Mouse (Mus musculus) heart, embryonic 14.5 days (tissue): ENCODE measurements around the gene Gcnt2. TPM values are rescaled to one million over a fixed set of nuclear protein-coding genes. Genes with fewer than 3 reads are reported as not detected.

Source experiments
- ATAC-seq: fragments of 200-750 bp; cut with Nextera tagmentation; 2 replicates; pipeline ENCODE4 v1.8.0; 2017; ENCODE audit warnings: low read depth, moderate TSS enrichment; ENCODE audit not compliant: insufficient number of reproducible peaks, insufficient read depth, low FRiP score
- H3K27ac ChIP-seq, 2 experiments: fragments of 200-500 bp in 1 of 2; fragments of 300-500 bp in 1 of 2; sonication (generic) in 1 of 2; replicated peaks in 1 of 2; 2 replicates each; pipeline ENCODE4 v1.5.1; 2012 to 2014; ENCODE audit warnings: low read depth in 2 of 2, low read length in 2 of 2, control low read depth in 1 of 2, mild to moderate bottlenecking in 1 of 2, mixed read lengths in 1 of 2; ENCODE audit not compliant: control insufficient read depth in 1 of 2, insufficient read depth in 1 of 2
- H3K27me3 ChIP-seq: fragments of 300-500 bp; sonication (generic); 2 replicates; pipeline ENCODE4 v1.6.1; 2014; ENCODE audit warnings: mild to moderate bottlenecking, low read length, control low read depth; ENCODE audit not compliant: control insufficient read depth, insufficient read depth
- H3K36me3 ChIP-seq: fragments of 300-500 bp; sonication (generic); 2 replicates; pipeline ENCODE4 v1.6.1; 2014; ENCODE audit warnings: mild to moderate bottlenecking, control low read depth, low read length, mixed read lengths; ENCODE audit not compliant: control insufficient read depth, insufficient read depth
- H3K4me1 ChIP-seq, 2 experiments: fragments of 200-500 bp in 1 of 2; fragments of 300-500 bp in 1 of 2; sonication (generic) in 1 of 2; 2 replicates each; pipeline ENCODE4 v1.6.1; 2012 to 2014; ENCODE audit warnings: low read length in 2 of 2, control low read depth in 1 of 2, mixed read lengths in 1 of 2; ENCODE audit not compliant: control insufficient read depth in 2 of 2, insufficient read depth in 2 of 2
- H3K4me2 ChIP-seq: fragments of 300-500 bp; sonication (generic); 2 replicates; pipeline ENCODE4 v1.6.1; 2014; ENCODE audit warnings: mild to moderate bottlenecking, low read length
- H3K4me3 ChIP-seq, 2 experiments: fragments of 200-500 bp in 1 of 2; fragments of 300-500 bp in 1 of 2; sonication (generic) in 1 of 2; 2 replicates each; pipeline ENCODE4 v1.5.1; 2012 to 2014; ENCODE audit warnings: low read length in 2 of 2, mild to moderate bottlenecking in 2 of 2, control low read depth in 1 of 2, low read depth in 1 of 2, moderate library complexity in 1 of 2; ENCODE audit not compliant: control insufficient read depth in 1 of 2, insufficient read depth in 1 of 2
- H3K9ac ChIP-seq: fragments of 300-500 bp; sonication (generic); 2 replicates; pipeline ENCODE4 v1.6.1; 2014; ENCODE audit warnings: mild to moderate bottlenecking, low read length
- H3K9me3 ChIP-seq: fragments of 300-500 bp; sonication (generic); 2 replicates; pipeline ENCODE4 v1.6.1; 2016; ENCODE audit warnings: low read length, control low read depth; ENCODE audit not compliant: control insufficient read depth
- WGBS: fragments of 180-500 bp; shearing (Covaris S2); extraction: QIAGEN DNeasy Blood & Tissue Kit; methylation state at CpG from one replicate; pipeline ENCODE4 v1.1.7; 2014; 5-methylcytosine and 5-hydroxymethylcytosine counted together
- polyA plus RNA-seq: library from polyadenylated mRNA; unstranded; fragments of >200 nt; fragmentation: Nextera tagmentation; extraction: Ambion mirVana; gene quantifications from 2 replicates; pipeline ENCODE4 v1.2.1, GENCODE M21; 2014

The Gcnt2 gene
- polyA plus RNA-seq, 1 experiment from 2014 or later: 4.8 TPM

DNA sequence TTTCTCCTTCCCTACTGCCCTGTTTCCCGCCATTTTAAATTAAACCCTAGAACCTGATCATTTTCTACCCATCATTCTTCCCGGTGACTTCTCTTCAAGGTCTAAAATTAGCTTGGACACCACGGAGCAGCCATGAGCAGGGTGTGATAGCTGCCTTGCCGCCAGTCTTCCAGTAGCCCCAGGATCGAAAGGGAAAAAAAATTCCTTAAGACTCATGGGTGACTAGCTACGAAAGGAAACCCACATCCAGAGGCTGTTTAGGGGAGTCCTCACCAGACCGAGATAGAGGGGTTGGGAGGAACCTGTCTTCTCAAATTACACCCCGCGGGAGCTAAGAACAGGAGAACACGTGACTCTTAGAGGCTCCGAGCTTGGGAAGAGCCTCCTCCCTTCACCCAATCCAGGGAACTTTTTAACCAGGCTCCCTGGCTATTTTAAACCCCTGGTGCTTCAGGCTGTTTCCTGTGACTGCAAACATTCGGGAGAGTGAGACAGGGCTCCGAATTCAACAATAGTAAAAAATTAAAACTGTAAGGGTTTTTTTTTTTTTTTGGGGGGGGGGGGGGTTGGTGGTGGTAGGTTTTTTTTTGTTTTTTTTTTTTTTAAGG is 5.0 kb upstream of the Gcnt2 start:
- peak; percentile 90 for ATAC-seq
- WGBS: under 1% methylated on average over 13 of the region's 13 CpGs
- H3K4me1 ChIP-seq: peaks cover 5 to 7% of the 10 kb centered on the region in 2 experiments
- no peaks in the 10 kb centered on the region for H3K27me3 ChIP-seq
- H3K9ac ChIP-seq: peak overlapping the region; percentile 61
- no peaks in the 10 kb centered on the region for H3K36me3 ChIP-seq
- H3K27ac ChIP-seq: peak overlapping the region; percentile 84 to 96
- peak overlapping the region; percentile 45 to 56 for H3K4me3 ChIP-seq
- peak overlapping the region; percentile 64 for H3K4me2 ChIP-seq
- H3K9me3 ChIP-seq: no peaks in the 10 kb centered on the region

DNA sequence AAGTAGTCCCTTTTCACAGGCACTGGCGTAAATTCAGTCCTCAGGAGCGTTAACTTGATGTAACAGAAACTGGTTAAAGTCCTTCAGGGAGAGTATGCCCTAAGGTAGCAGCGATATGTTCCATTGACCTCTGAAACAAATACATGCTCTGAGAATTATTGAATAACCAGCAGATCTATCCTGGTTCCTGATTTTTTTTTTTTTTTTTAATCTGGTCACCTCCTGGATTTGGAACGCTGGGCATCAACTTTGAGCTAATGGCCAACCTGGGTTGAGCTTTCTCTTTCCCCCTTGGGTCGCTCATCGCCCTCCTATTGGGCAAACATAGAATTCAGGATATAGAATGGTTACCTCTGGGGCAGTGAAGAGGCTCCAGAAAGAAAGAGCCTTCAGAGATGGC is 4.3 kb upstream of the Gcnt2 start:
- Histone ChIP-seq H3K4me1 (peaks cover 7 to 9% of the 10 kb centered on the region in 2 experiments), H3K27ac (peak overlapping the region; percentile 65 to 84), H3K9ac (peak overlapping the region; percentile 61; the same call in 1 of the 2 replicates), H3K4me2 (peak overlapping the region; percentile 64), H3K9me3 (no peaks in the 10 kb centered on the region), H3K4me3 (peak overlapping the region in 1 of 2 experiments; percentile 45; a peak in 3 of 4 replicates), H3K27me3 (no peaks in the 10 kb centered on the region), H3K36me3 (no peaks in the 10 kb centered on the region)
- no peak for ATAC-seq
- 71% methylated on average over 6 of the region's 6 CpGs for WGBS

DNA sequence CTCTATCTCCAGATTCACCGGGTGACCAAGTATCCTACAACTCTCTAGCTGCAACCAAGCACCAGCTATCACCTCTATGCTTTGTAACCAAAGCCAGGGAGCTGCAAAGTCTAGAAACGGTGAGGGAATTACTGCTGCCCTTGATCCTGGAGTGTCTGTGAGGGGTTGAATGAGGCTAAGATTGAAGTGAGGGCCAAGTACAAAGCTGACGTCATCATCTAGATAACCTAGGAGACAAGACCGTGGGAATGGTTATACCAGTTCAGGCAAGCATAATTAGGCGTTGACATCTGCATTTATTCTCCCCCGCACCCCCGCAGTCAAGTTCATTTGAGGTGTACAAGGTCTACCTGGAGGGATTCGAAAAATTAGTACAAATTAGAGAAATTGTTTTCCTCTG is 2.8 kb upstream of the Gcnt2 start:
- H3K36me3 ChIP-seq: no peaks in the 10 kb centered on the region
- no peak for ATAC-seq
- H3K9me3 ChIP-seq: no peaks in the 10 kb centered on the region
- no peak overlapping the region for H3K27ac ChIP-seq
- WGBS: 73% methylated on average over 8 of the region's 8 CpGs
- peaks cover 7 to 9% of the 10 kb centered on the region in 2 experiments for H3K4me1 ChIP-seq
- no peak overlapping the region for H3K4me2 ChIP-seq
- H3K27me3 ChIP-seq: no peaks in the 10 kb centered on the region
- H3K4me3 ChIP-seq: no peak overlapping the region
- H3K9ac ChIP-seq: no peak overlapping the region

DNA sequence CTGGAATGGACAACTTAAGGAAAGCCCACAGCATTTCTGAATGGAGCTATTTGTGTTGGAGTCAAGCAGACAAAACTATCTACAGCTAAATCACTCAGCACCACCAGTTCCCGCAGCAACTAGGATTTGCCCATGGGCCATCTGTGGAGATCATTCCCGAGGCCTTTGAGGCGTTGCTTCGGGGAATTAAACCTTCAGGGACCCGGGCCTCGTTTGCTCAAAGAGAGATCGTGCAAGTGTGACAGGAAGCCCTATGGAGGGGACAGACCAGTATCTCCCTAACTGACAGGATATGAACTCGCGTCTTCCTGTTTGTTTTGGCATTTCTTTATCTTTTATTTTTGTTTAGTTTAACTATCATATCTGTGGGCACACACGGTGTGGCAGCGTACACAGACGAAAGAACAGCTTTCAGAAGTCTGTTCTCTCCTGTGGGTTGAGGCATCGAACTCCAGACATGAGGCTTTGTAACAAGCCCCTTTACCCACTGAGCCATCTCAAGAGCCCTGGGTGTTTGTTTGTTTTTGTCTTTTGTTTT is 2.2 kb upstream of the Gcnt2 start:
- H3K4me2 ChIP-seq: no peak overlapping the region
- H3K27me3 ChIP-seq: no peaks in the 10 kb centered on the region
- H3K9me3 ChIP-seq: no peaks in the 10 kb centered on the region
- peaks cover 7 to 9% of the 10 kb centered on the region in 2 experiments for H3K4me1 ChIP-seq
- no peak overlapping the region for H3K9ac ChIP-seq
- H3K4me3 ChIP-seq: no peak overlapping the region
- H3K27ac ChIP-seq: no peak overlapping the region
- WGBS: 53% methylated on average over 13 of the region's 13 CpGs
- no peaks in the 10 kb centered on the region for H3K36me3 ChIP-seq
- ATAC-seq: no peak

DNA sequence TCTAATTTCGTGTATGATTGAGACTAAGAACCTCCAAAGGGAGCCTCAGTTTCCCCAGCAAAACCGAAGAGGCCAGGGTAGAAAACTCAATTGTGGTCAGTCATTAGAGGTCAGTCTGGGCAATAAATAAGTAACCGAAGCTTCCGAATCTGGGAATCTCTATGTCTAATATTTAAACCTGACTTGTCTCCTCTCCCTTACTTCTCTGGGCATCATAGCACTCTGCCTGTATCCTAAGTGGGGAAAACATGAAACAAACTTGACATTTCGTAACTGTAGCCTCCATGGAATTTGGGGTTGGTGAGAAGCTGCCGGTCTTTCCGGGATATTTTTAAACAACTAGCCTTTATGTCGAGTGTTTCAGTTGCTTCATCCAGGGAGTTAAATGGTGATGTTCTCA is 329 bp upstream of the Gcnt2 start:
- Histone ChIP-seq H3K36me3 (no peaks in the 10 kb centered on the region), H3K4me3 (no peak overlapping the region), H3K4me2 (peak overlapping the region; percentile 58; the same call in 1 of the 2 replicates), H3K9me3 (no peaks in the 10 kb centered on the region), H3K27me3 (no peaks in the 10 kb centered on the region), H3K27ac (no peak overlapping the region), H3K4me1 (peaks cover 7 to 9% of the 10 kb centered on the region in 2 experiments), H3K9ac (no peak overlapping the region; the same call in 1 of the 2 replicates)
- WGBS: 69% methylated on average over 8 of the region's 8 CpGs
- ATAC-seq: no peak

DNA sequence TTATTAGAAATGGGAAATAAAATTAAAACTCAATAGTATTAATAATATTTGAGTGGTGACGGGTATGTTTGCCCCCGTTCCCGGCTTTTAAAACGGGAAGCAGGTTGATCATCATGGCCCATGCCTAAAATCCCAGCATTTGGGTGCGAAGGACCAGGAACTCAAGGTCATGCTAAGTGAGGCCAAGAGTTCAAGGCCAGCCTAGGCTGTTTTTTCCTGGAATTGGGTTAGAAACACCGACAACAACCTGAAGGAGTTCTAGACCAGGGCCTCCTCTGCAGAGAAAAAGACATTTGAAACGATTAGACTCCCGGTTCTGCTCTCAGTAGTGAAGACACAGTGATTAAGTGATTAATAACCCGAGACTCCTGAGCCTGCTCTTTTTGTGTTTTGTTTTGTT is 3.5 kb downstream of the Gcnt2 start:
- Histone ChIP-seq H3K9ac (no peak overlapping the region), H3K4me3 (no peak overlapping the region), H3K4me1 (peaks cover under 1 to 4% of the 10 kb centered on the region in 2 experiments; a peak in 1 of 4 replicates), H3K27me3 (no peaks in the 10 kb centered on the region), H3K36me3 (no peaks in the 10 kb centered on the region), H3K4me2 (no peak overlapping the region), H3K27ac (no peak overlapping the region), H3K9me3 (no peaks in the 10 kb centered on the region)
- no peak for ATAC-seq
- 88% methylated on average over 9 of the region's 9 CpGs for WGBS

DNA sequence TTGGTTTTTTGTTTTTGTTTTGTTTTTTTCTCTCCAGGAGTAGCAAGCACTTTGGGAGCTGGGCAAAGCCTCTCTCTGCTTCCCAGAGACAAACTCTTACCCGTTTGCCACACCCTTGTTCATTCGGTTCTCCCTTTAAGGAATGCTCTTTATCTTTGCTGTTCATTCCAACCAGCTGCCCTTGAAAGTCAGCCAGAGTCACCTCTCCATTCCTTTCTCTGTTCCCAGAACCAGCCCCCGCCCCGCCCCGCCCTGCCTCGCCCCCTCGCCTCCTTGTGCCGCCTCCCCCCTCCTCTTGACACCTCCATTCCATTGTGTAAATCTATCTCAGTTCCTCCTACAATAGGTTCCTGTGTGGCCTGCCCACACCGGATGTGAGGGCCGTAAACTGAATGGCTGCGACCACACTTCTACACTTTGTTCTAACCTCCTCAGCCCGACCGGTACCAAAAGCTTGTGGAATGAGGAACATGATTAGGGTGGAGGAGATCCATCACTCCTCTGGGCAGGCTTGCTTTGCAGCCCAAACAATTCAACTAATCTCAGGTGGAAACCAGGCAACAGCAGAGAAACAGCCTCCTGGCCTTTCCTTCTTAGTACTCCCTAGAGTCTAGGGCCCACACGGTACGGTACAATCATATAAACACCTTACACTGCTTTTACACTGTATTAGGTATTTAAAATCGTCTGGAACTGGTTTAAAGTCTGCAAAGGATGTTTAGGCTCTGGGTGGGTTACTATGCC is 9.5 kb downstream of the Gcnt2 start:
- peak; percentile 75 for ATAC-seq

More for the DNA sequence above, 9.5 kb downstream of the Gcnt2 start:
- H3K27me3 ChIP-seq: no peaks in the 10 kb centered on the region
- 13% methylated on average over 16 of the region's 16 CpGs for WGBS
- no peaks in the 10 kb centered on the region for H3K36me3 ChIP-seq
- H3K27ac ChIP-seq: peak overlapping the region; percentile 73 to 82
- H3K9me3 ChIP-seq: no peaks in the 10 kb centered on the region
- no peak overlapping the region for H3K9ac ChIP-seq
- H3K4me1 ChIP-seq: peaks cover 9 to 13% of the 10 kb centered on the region in 2 experiments
- no peak overlapping the region for H3K4me3 ChIP-seq
- peak overlapping the region; percentile 11 for H3K4me2 ChIP-seq
